In the genomic region with DNA sequence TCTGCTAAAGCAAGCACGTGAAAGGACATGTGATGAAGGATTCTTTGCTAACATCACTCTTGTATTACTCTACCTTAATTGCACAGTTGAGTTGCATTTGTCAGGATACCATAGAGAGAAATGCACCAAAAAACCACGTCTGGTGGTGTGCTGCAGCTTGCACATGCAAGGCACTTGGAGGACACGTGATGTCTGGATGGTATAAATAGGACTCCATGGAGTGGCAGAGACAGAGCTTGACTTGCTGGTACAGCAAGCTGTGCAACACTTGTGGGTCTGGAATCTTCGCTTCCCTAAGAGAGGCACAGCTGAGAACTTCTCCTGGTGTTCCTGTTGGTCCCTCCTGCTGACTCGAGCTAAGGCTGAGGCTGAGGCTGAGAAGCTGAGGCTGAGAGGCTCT, we compare ENCODE assay signal across 12 mouse cellular contexts. TPM values are rescaled to one million over a fixed set of nuclear protein-coding genes. Genes with fewer than 3 reads are reported as not detected.
DNase-seq lines count a peak whose midpoint lies in the region; ATAC-seq lines count a peak whose summit lies in the region.
"Had no signal": no experiment of that assay in that cellular context is flagged by ENCODE, and none has a peak within 500 bp of the region (broad histone marks: within the 10 kb centered on the region; RNA-seq: fewer than 3 reads in every experiment).

No protein-coding gene starts in this region.

- no peak for ATAC-seq in limb, embryonic 11.5 days (ENCODE audit: insufficient number of reproducible peaks, low FRiP score, low TSS enrichment, low read depth)
- no peak for ATAC-seq in lung, embryonic 15.5 days (ENCODE audit: borderline replicate concordance, extremely low read depth, low FRiP score, low TSS enrichment)
- ATAC-seq: forebrain, embryonic 14.5 days had no signal

- 83% methylated on average over 5 of the region's 5 CpGs for WGBS in limb, embryonic 11.5 days
- 78% methylated on average over 5 of the region's 5 CpGs for WGBS in limb, embryonic 10.5 days
- 59% methylated on average over 5 of the region's 5 CpGs for WGBS in lung, embryonic 15.5 days

- H3K4me2 ChIP-seq in limb, embryonic 11.5 days (ENCODE audit: low read depth, severe bottlenecking) = no peak overlapping the region
- H3K4me2 ChIP-seq in lung, embryonic 15.5 days = no peak overlapping the region
- H3K4me2 ChIP-seq: embryonic facial prominence, embryonic 13.5 days; embryonic facial prominence, embryonic 15.5 days; forebrain, embryonic 12.5 days had no signal

- no peaks in the 10 kb centered on the region for H3K27me3 ChIP-seq in limb, embryonic 11.5 days (ENCODE audit: control insufficient read depth, insufficient read depth, low read length)
- no peaks in the 10 kb centered on the region for H3K27me3 ChIP-seq in limb, embryonic 10.5 days (ENCODE audit: low read depth, poor library complexity, severe bottlenecking)
- H3K27me3 ChIP-seq in lung, embryonic 15.5 days = no peaks in the 10 kb centered on the region
- H3K27me3 ChIP-seq: embryonic facial prominence, embryonic 13.5 days; embryonic facial prominence, embryonic 15.5 days had no signal

- peaks cover under 1% of the 10 kb centered on the region; the same call in 1 of the 2 replicates for H3K4me1 ChIP-seq in limb, embryonic 11.5 days (ENCODE audit: control insufficient read depth, insufficient read depth, low read length)
- H3K4me1 ChIP-seq in limb, embryonic 10.5 days = peaks cover 5% of the 10 kb centered on the region
- H3K4me1 ChIP-seq in lung, embryonic 15.5 days = peaks cover 8% of the 10 kb centered on the region

- no peak overlapping the region for H3K4me3 ChIP-seq in limb, embryonic 11.5 days (ENCODE audit: low read depth, low read length)
- H3K4me3 ChIP-seq in limb, embryonic 10.5 days = no peak overlapping the region
- no peak overlapping the region for H3K4me3 ChIP-seq in lung, embryonic 15.5 days
- H3K4me3 ChIP-seq: embryonic facial prominence, embryonic 13.5 days; embryonic facial prominence, embryonic 15.5 days; erythroblast, embryonic 14.5 days; forebrain, embryonic 10.5 days; forebrain, embryonic 12.5 days had no signal

- DNase-seq in limb, embryonic 11.5 days (ENCODE audit: low spot score) = peak; percentile 19
- DNase-seq in limb, embryonic 10.5 days (ENCODE audit: low spot score) = no peak
- DNase-seq in lung, postnatal 10 days = no peak
- peak; percentile 55 for DNase-seq in lung, postnatal 36 days
- DNase-seq in lung, postnatal 25 days (ENCODE audit: low spot score) = no peak

- no peaks in the 10 kb centered on the region for H3K36me3 ChIP-seq in limb, embryonic 11.5 days (ENCODE audit: control insufficient read depth, insufficient read depth, low read length)
- no peaks in the 10 kb centered on the region for H3K36me3 ChIP-seq in limb, embryonic 10.5 days
- no peaks in the 10 kb centered on the region for H3K36me3 ChIP-seq in lung, embryonic 15.5 days
- H3K36me3 ChIP-seq: embryonic facial prominence, embryonic 13.5 days; embryonic facial prominence, embryonic 15.5 days; forebrain, embryonic 10.5 days; forebrain, embryonic 12.5 days had no signal

- H3K9me3 ChIP-seq in limb, embryonic 11.5 days (ENCODE audit: control insufficient read depth, low read length) = no peaks in the 10 kb centered on the region
- H3K9me3 ChIP-seq in limb, embryonic 10.5 days (replicated peaks) = no peaks in the 10 kb centered on the region
- H3K9me3 ChIP-seq in lung, embryonic 15.5 days = no peaks in the 10 kb centered on the region
- H3K9me3 ChIP-seq: embryonic facial prominence, embryonic 13.5 days; embryonic facial prominence, embryonic 15.5 days; forebrain, embryonic 10.5 days; forebrain, embryonic 12.5 days had no signal

- no peak overlapping the region for H3K27ac ChIP-seq in limb, embryonic 11.5 days (replicated peaks; ENCODE audit: low read depth, low read length)
- no peak overlapping the region for H3K27ac ChIP-seq in limb, embryonic 10.5 days
- peak overlapping the region; percentile 41; the same call in 1 of the 2 replicates for H3K27ac ChIP-seq in lung, embryonic 15.5 days
- H3K27ac ChIP-seq: embryonic facial prominence, embryonic 13.5 days; embryonic facial prominence, embryonic 15.5 days; forebrain, embryonic 10.5 days; forebrain, embryonic 12.5 days had no signal

- no peak overlapping the region for H3K9ac ChIP-seq in limb, embryonic 11.5 days (ENCODE audit: low read length)
- no peak overlapping the region for H3K9ac ChIP-seq in lung, embryonic 15.5 days
- H3K9ac ChIP-seq: embryonic facial prominence, embryonic 13.5 days; embryonic facial prominence, embryonic 15.5 days; forebrain, embryonic 12.5 days had no signal

RNA-seq across cellular contexts. Expression of gene Uqcrfs1, which starts 4.2 kb away (rescaled TPM):
- 219 and 235 TPM in 2 replicates for polyA plus RNA-seq in limb, embryonic 11.5 days (2014; fragmentation: Nextera tagmentation; extraction: Ambion mirVana)
- 228 and 233 TPM in 2 replicates for polyA plus RNA-seq in limb, embryonic 10.5 days (2016; fragmentation: Nextera tagmentation; extraction: Ambion mirVana)
- 204 and 211 TPM in 2 replicates for polyA plus RNA-seq in lung, embryonic 15.5 days (2015; fragmentation: Nextera tagmentation; extraction: Ambion mirVana)

Comparison
In these comparisons a context has a peak if more than half of its experiments do, and no peak if none do; other contexts are left out.
1. DNase-seq: peak in limb, embryonic 11.5 days (single experiment) and lung, postnatal 36 days (single experiment); none in limb, embryonic 10.5 days (single experiment), lung, postnatal 10 days (single experiment) and lung, postnatal 25 days (single experiment).